Mouse (Mus musculus) brain, embryonic 14.5 days (tissue): ENCODE measurements around the gene Cacng3.

Source experiments
- CTCF ChIP-seq: fragments of 200-500 bp; IDR thresholded peaks from 2 replicates; pipeline ENCODE4 v1.5.1; 2012; ENCODE audit warnings: inconsistent platforms, mild to moderate bottlenecking, moderate library complexity, borderline replicate concordance; ENCODE audit not compliant: insufficient read depth, insufficient read length; ENCODE audit errors: extremely low read depth
- POLR2A ChIP-seq: fragments of 200-500 bp; IDR thresholded peaks from 2 replicates; pipeline ENCODE4 v1.6.1; 2012; ENCODE audit warnings: mild to moderate bottlenecking, inconsistent platforms, borderline replicate concordance; ENCODE audit not compliant: poor library complexity, insufficient read depth, insufficient read length, severe bottlenecking; ENCODE audit errors: extremely low read depth

DNA sequence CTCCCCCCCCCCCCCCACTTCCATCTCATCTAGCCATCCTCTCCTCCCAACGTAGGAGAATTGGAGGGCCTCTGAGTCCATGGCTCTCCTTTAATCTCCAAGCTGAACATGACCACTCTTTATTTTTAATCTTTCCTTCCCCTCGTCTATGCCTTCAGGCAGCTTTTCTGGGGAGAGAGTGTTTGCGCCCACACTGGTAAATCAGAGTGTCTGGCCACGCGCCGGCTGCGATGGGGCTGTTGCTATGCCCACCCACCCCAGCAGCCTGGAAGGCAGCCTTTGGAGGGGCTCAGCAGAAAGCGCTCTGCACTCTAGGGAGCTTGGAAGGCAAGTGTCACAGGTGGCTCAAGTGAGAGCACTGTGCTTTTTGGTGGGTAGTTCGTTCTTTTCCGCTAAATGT lies 21.0 kb upstream of the Cacng3 start:
- TF ChIP-seq CTCF: no peak
- TF ChIP-seq POLR2A: no peak
